23 mouse cellular contexts compared by ENCODE assay signal in genomic region chr3:58231746-58232145, GRCm38 (mm10).
DNase-seq lines count a peak whose midpoint lies in the region; ATAC-seq lines count a peak whose summit lies in the region.
"Had no signal": no experiment of that assay in that cellular context is flagged by ENCODE, and none has a peak within 500 bp of the region (broad histone marks: within the 10 kb centered on the region; RNA-seq: fewer than 3 reads in every experiment).

No protein-coding gene starts in this region.

- H3K36me3 ChIP-seq in embryonic facial prominence, embryonic 14.5 days (ENCODE audit: control insufficient read depth, insufficient read depth, low read length): no peaks in the 10 kb centered on the region
- H3K36me3 ChIP-seq in embryonic facial prominence, embryonic 10.5 days (replicated peaks): no peaks in the 10 kb centered on the region
- H3K36me3 ChIP-seq: embryonic facial prominence, embryonic 13.5 days; forebrain, embryonic 10.5 days; forebrain, embryonic 12.5 days; G1E had no signal

- no peak overlapping the region for H3K9ac ChIP-seq in embryonic facial prominence, embryonic 14.5 days (ENCODE audit: low read depth, low read length)
- H3K9ac ChIP-seq: embryonic facial prominence, embryonic 13.5 days; forebrain, embryonic 12.5 days had no signal

- H3K4me3 ChIP-seq in embryonic facial prominence, embryonic 14.5 days (ENCODE audit: low read depth, low read length): no peak overlapping the region
- H3K4me3 ChIP-seq in embryonic facial prominence, embryonic 10.5 days: no peak overlapping the region
- H3K4me3 ChIP-seq: embryonic facial prominence, embryonic 13.5 days; erythroblast, embryonic 14.5 days; forebrain, embryonic 10.5 days; forebrain, embryonic 12.5 days had no signal

- no peak for ATAC-seq in embryonic facial prominence, embryonic 14.5 days (ENCODE audit: low read depth)
- ATAC-seq in erythroblast, adult 5-6 weeks (replicated peaks; ENCODE audit: low FRiP score, poor library complexity, severe bottlenecking): no peak
- ATAC-seq: CD4-positive, CD25-positive, alpha-beta regulatory T cell, adult 4 months; forebrain, embryonic 14.5 days; forebrain, embryonic 16.5 days had no signal

- H3K27me3 ChIP-seq in embryonic facial prominence, embryonic 14.5 days (replicated peaks; ENCODE audit: control insufficient read depth, insufficient read depth, low read length): no peaks in the 10 kb centered on the region
- no peaks in the 10 kb centered on the region for H3K27me3 ChIP-seq in embryonic facial prominence, embryonic 10.5 days (replicated peaks; ENCODE audit: low read depth, poor library complexity, severe bottlenecking)
- H3K27me3 ChIP-seq: CH12.LX; embryonic facial prominence, embryonic 13.5 days; forebrain, embryonic 12.5 days had no signal

- no peaks in the 10 kb centered on the region for H3K4me1 ChIP-seq in embryonic facial prominence, embryonic 14.5 days (ENCODE audit: control insufficient read depth, insufficient read depth, low read length)
- no peaks in the 10 kb centered on the region for H3K4me1 ChIP-seq in embryonic facial prominence, embryonic 10.5 days
- H3K4me1 ChIP-seq: forebrain, embryonic 10.5 days; forebrain, embryonic 12.5 days had no signal

- no peaks in the 10 kb centered on the region for H3K9me3 ChIP-seq in embryonic facial prominence, embryonic 14.5 days (ENCODE audit: control insufficient read depth, low read length)
- no peaks in the 10 kb centered on the region for H3K9me3 ChIP-seq in embryonic facial prominence, embryonic 10.5 days
- H3K9me3 ChIP-seq: embryonic facial prominence, embryonic 13.5 days; forebrain, embryonic 10.5 days; forebrain, embryonic 12.5 days; G1E had no signal

- no peak overlapping the region for H3K4me2 ChIP-seq in embryonic facial prominence, embryonic 14.5 days (ENCODE audit: low read depth, low read length)
- H3K4me2 ChIP-seq: embryonic facial prominence, embryonic 13.5 days; forebrain, embryonic 12.5 days had no signal

- H3K27ac ChIP-seq in embryonic facial prominence, embryonic 14.5 days (replicated peaks; ENCODE audit: low read depth, low read length): no peak overlapping the region
- H3K27ac ChIP-seq in embryonic facial prominence, embryonic 10.5 days (replicated peaks): no peak overlapping the region
- H3K27ac ChIP-seq: embryonic facial prominence, embryonic 13.5 days; forebrain, embryonic 10.5 days; forebrain, embryonic 12.5 days had no signal

- peak; percentile 16 for DNase-seq in embryonic facial prominence, embryonic 14.5 days (ENCODE audit: low spot score)
- no peak for DNase-seq in embryonic facial prominence, embryonic 10.5 days (ENCODE audit: low spot score)
- DNase-seq in retina, embryonic 14.5 days (ENCODE audit: low spot score): peak; percentile 69
- no peak for DNase-seq in kidney, postnatal 14 days
- DNase-seq: adrenal gland, adult 2 months; adrenal gland, postnatal 10 days; adrenal gland, postnatal 25 days; B cell, adult 2 months; cerebellum, adult 11-12 months; cerebellum, adult 2 months; cerebellum, adult 9-10 months; cerebellum, postnatal 10 days; cerebellum, postnatal 25 days had no signal

- 53% methylated on average over 2 of the region's 2 CpGs for WGBS in embryonic facial prominence, embryonic 14.5 days
- 41% methylated on average over 2 of the region's 2 CpGs for WGBS in embryonic facial prominence, embryonic 10.5 days

Comparison
In these comparisons a context has a peak if more than half of its experiments do, and no peak if none do; other contexts are left out.
1. DNase-seq: peak in embryonic facial prominence, embryonic 14.5 days (single experiment) and retina, embryonic 14.5 days (single experiment); none in embryonic facial prominence, embryonic 10.5 days (single experiment) and kidney, postnatal 14 days (single experiment).